Mouse (Mus musculus) frontal cortex, postnatal 10 days (tissue): ENCODE results near the gene Numb.
A peak's percentile ranks its signal among the peaks of the same experiment; 100 is the strongest.

Experiments used
- DNase-seq, 2 experiments: peaks; one replicate each; pipeline ENCODE4 v3.0.0; 2022; ENCODE audit warnings: low spot score in 2 of 2, mixed read lengths in 1 of 2

The Numb gene

GRCm38 (mm10) chr12:83782669-83783068, 139.1 kb downstream of the Numb start:
- DNase-seq, result no peak

GRCm38 (mm10) chr12:83781640-83782278, 140.0 kb downstream of the Numb start:
- DNase-seq, result no peak

DNA sequence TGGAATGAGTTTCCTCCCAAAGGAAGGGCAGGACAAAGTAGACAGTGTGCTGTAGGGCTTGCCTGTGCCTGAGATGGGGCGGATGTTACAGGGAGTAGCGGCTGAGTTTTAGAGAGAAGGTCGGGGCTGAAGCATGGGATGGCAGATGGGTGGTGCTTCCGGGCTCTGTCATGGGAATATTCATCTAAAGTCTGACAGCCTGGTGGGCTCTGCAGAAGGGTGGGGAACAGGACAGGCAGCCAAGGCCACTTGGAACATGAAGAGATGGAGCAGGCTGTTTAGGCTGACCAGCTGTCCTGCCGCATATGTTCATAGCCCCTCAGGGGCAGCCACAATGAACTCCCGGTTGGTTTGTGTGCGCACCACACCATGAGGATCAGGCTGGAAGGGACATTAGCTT, 140.5 kb downstream of the Numb start:
- DNase-seq, result no peak

- no peak for DNase-seq
Observed at GRCm38 (mm10) chr12:83780181-83780580, 141.6 kb downstream of the Numb start.

GRCm38 (mm10) chr12:83776766-83777165, 145.0 kb downstream of the Numb start:
- DNase-seq, result no peak

DNA sequence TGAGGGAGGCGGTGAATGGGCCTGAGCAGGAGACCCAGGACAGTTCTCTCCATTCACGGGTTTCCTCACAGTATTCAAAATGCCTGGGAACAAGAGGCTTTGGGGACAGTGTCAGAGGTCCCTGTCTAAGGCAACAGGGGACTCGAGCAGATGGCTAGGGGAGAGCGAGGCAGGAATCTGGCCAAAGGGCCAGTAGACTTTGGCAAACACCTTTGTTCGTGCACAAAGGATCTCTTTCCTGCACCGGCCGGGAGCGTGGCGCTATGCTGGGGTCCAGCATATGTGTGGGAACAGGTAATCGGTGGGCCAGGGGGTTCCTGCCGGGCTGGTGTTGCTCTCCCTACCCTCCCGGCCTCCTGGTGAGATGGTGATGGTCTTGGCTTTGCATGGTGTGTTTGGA, 146.1 kb downstream of the Numb start:
- DNase-seq, result no peak

DNA sequence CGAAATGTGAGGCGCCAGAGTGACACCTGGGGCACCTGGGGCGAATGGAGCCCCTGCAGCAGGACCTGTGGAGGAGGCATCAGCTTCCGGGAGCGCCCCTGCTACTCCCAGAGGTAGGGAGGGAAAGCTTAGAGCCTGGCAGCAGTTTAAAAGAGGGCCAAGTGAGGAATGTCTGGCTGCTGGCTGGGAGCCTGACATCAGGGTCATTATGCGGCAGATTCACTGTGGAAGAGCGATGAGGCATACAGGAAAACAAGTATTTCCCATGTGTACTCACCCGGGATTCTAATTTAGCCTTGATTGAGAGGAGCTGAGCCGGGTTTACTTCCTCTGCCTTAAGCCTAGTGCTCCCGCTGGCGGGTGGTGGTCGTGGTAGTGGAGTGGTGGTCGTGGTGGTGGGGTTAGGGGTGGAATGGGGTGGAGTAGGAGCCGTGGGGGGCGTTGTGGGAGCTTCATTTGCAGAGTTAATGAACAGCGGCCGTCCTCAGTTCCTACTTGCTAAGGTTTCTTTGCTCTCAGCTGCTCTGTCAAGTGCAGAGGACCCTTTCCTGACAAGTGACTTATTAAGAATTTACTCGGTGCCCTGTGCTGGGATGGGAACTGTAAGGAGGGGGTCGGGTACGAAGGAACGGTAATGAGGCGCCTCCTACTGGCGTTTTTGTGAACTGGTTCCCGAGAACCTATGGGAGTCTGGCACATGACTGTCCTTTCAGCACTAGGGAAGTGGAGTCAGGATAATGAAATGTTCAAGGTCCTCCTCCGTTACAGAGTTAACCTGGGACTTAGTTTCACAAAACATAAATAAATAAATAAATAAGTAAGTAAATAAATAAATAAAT, 151.1 kb downstream of the Numb start:
- no peak for DNase-seq

- DNase-seq, result no peak
Observed at GRCm38 (mm10) chr12:83768235-83768899, 153.4 kb downstream of the Numb start.

- no peak for DNase-seq
Observed at GRCm38 (mm10) chr12:83767833-83768232, 153.9 kb downstream of the Numb start.

DNA sequence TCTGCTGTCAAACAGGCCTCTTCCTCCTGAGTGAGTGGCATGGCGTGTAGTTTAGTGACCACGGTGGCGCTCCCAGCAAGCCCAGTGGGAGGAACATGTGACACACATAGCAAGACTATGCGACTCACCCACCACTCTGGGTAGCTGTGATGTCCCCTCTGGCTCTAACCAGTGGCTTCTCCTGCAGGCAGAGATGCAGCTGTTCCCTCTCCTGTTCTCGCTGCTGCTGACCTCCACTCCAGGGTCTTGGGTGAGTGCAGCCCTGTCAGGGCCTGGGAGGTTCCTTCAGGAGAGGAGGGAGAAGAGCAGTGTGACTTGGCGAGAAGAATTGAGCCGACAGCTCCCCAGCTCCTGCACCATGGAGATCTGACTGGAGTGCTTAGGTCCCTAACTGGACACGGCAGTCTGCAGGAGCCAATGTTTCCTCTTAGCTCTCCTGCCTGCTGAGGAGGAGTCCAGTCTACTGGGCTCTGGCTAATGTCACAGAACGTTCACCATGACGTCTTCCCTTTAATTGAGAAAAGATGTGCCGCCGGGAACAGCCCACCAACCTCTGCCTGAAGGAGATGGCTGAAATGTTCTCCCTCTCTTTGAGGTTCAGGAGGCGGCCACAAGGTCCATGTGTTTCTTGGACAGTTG, 155.7 kb downstream of the Numb start:
- DNase-seq, result no peak

DNA sequence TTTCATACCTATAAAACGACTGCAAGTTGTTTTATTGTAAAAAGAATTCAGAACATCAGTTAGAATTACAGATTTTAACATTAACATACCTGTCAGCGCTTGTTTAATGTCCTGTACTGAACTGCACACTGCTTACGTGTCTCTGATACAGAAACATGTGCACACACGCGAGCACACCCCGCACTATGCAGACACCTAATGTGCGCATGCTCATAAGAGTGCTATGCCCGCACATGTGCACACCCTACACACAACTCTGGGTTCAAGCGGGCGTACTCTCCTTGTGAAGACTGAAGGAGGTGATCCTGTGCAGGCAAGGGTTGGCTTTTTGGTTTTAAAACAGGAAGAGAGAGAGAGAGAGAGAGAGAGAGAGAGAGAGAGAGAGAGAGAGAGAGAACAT, 157.2 kb downstream of the Numb start:
- no peak for DNase-seq

DNA sequence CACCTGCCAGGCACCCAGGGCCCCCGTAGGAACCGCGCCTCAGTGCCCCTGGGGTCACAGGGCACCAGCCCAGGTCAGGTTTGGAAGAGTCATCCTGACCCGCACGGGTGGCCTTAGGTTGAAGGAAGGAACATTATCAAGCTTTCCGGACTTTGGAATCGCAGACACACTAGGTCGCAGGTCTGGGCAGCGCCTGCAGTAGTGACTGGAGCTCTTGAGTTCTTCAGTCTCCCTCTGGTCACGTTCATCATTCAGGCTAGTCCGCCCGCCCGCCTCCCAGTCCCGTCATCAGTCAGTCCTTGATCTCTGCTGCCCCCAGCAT, 157.7 kb downstream of the Numb start:
- DNase-seq, result no peak

- DNase-seq, result peak in 1 of 2 experiments; percentile 29
Observed at GRCm38 (mm10) chr12:83763311-83764043, 158.3 kb downstream of the Numb start, which contains the start of gene Papln. Papln (plus strand) TSS chr12:83763634.

DNA sequence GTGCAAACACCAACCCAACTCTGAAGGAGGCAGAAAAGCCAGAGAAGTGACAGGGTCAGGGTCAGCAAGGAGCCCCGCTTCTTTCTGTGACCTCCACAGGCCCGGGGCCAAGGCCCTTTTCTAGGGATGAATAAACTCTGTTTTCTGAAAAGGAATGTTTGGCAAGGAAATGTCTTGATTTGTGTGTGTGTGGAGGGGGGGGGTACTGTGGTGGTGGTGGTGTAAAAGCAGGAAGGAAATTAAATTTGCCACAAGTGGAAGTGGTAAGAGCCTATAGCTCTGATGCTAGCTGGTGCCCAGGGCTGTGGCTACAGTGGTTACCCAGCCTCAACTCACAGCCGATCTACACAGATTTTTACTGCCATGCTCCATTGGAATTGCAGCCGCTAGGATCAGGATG, 159.0 kb downstream of the Numb start:
- DNase-seq, result no peak

DNA sequence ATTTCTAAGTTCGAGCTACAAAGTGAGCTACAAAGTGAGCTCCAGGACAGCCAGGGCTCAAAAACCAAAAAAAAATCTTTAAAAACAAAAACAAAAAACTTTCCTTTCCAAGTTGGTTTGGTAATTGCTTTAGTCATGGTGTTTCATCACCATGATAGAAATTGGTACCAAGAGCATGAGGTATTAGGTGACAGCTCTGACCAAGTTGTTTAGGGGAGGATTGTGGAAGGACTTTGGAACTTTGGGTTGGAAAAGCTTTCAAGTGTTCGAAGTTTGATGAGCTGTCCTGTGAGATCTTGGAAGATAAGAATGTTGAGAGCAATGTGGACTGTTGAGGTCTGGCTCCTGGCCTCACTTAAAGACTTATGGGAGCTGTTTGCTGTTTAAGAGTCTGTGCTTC, 161.5 kb downstream of the Numb start:
- DNase-seq, result no peak

DNA sequence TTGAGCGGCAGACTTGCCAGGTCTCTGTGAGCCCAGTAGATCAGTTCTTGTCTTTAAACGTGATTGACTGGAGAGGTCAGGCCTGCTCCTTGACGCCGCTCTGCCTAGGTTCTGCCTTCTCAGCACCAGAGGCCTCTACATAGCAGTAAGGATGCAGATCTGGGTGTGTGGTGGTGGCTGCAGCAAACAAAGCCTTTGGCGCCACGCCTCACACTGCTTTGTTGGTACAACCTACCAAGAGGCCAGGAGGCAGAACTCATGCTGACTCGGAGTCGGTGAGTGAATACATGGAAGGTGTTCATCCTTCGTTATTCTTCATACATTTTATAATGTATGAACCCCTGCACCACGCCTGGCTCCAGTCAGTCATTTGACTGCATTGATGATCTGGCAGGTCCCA, 163.0 kb downstream of the Numb start:
- DNase-seq, result no peak

GRCm38 (mm10) chr12:83752495-83752894, 169.2 kb downstream of the Numb start:
- DNase-seq, result no peak

GRCm38 (mm10) chr12:83749186-83749585, 172.5 kb downstream of the Numb start:
- no peak for DNase-seq
